Mouse (Mus musculus) liver, embryonic 11.5 days (tissue): ENCODE data around the gene Henmt1. TPM values are rescaled to one million over a fixed set of nuclear protein-coding genes. Genes with fewer than 3 reads are reported as not detected.

Experiments
- ATAC-seq: fragments of 200-750 bp; cut with Nextera tagmentation; replicated peaks from 2 replicates; pipeline ENCODE4 v1.8.0; 2017; ENCODE audit warnings: moderate number of reproducible peaks, mild to moderate bottlenecking, moderate TSS enrichment, moderate library complexity; ENCODE audit not compliant: low FRiP score
- DNase-seq: peaks from one replicate; pipeline ENCODE4 v3.0.0-alpha.2; 2017; ENCODE audit warnings: low spot score
- H3K27ac ChIP-seq: fragments of 300-500 bp; sonication (generic); 2 replicates; pipeline ENCODE4 v1.5.1; 2014; ENCODE audit warnings: mild to moderate bottlenecking, low read depth, low read length, control low read depth
- H3K27me3 ChIP-seq: fragments of 300-500 bp; sonication (generic); replicated peaks from 2 replicates; pipeline ENCODE4 v1.6.1; 2014; ENCODE audit warnings: low read length, mixed read lengths; ENCODE audit not compliant: control insufficient read depth, insufficient read depth
- H3K36me3 ChIP-seq: fragments of 300-500 bp; sonication (generic); 2 replicates; pipeline ENCODE4 v1.6.1; 2014; ENCODE audit warnings: mild to moderate bottlenecking, low read length, moderate library complexity, mixed read lengths; ENCODE audit not compliant: control insufficient read depth, insufficient read depth
- H3K4me1 ChIP-seq: fragments of 300-500 bp; sonication (generic); replicated peaks from 2 replicates; pipeline ENCODE4 v1.6.1; 2014; ENCODE audit warnings: low read length, mixed read lengths; ENCODE audit not compliant: control insufficient read depth, insufficient read depth
- H3K4me2 ChIP-seq: fragments of 300-500 bp; sonication (generic); 2 replicates; pipeline ENCODE4 v1.6.1; 2014; ENCODE audit warnings: mild to moderate bottlenecking, control low read depth, moderate library complexity
- H3K4me3 ChIP-seq: fragments of 300-500 bp; sonication (generic); 2 replicates; pipeline ENCODE4 v1.5.1; 2014; ENCODE audit warnings: low read depth, low read length, control low read depth
- H3K9ac ChIP-seq: fragments of 300-500 bp; sonication (generic); 2 replicates; pipeline ENCODE4 v1.6.1; 2014; ENCODE audit warnings: low read depth, low read length, control low read depth
- H3K9me3 ChIP-seq: fragments of 300-500 bp; sonication (generic); 2 replicates; pipeline ENCODE4 v1.6.1; 2016; ENCODE audit warnings: low read length, inconsistent platforms, mixed read lengths; ENCODE audit not compliant: control insufficient read depth
- WGBS: fragments of 180-500 bp; shearing (Covaris S2); extraction: QIAGEN DNeasy Blood & Tissue Kit; methylation state at CpG from one replicate; pipeline ENCODE4 v1.1.7; 2014; 5-methylcytosine and 5-hydroxymethylcytosine counted together
- polyA plus RNA-seq: library from polyadenylated mRNA; unstranded; fragments of >200 nt; fragmentation: Nextera tagmentation; extraction: Ambion mirVana; gene quantifications from 2 replicates; pipeline ENCODE4 v1.2.1, GENCODE M21; 2014

Henmt1 gene
- polyA plus RNA-seq = 0.29 and 0.30 TPM in 2 replicates

- peak within 1 kb of the TSS; percentile 32 for H3K4me3 ChIP-seq
- no peaks in the 10 kb centered on the region for H3K4me1 ChIP-seq
- H3K4me2 ChIP-seq = peak within 1 kb of the TSS; percentile 66
- H3K27me3 ChIP-seq = no peaks in the 10 kb centered on the region; the same call in none of the 2 replicates
- no peak within 1 kb of the TSS for H3K27ac ChIP-seq
- peak within 1 kb of the TSS; percentile 26; the same call in 1 of the 2 replicates for H3K9ac ChIP-seq
- H3K36me3 ChIP-seq = no peaks in the 10 kb centered on the region
- no peak for DNase-seq
- no peaks in the 10 kb centered on the region for H3K9me3 ChIP-seq
- ATAC-seq = no peak
- 81% methylated on average over 5 of the region's 5 CpGs for WGBS
These were observed at the start of gene Henmt1 for GRCm38 (mm10) chr3:108939573-108939972. Henmt1 (plus strand) TSS chr3:108939873.

DNA sequence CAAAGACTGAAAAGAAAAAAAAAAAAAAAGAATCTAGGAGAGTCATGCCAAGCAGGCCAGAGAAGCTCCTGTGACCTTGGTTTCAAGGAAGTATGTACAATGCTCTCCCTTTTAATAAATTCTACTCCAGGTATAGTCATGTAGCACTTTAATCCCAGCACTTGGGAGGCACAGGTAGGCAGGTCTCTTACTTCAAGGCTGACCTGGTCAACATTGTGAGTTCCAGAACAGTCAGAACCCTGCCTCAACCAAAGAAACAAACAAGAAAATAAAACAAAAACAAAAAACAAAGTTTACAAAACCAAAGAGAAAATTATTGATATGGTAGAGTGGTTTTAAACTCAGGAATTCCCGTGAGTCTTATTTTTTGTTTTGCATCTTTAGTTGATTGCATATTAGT lies 49.8 kb upstream of the Henmt1 start, which contains the start of gene Fndc7:
TSS of gene Fndc7 (minus strand) at position 101 of the 400 bp plus-strand sequence.
- Histone ChIP-seq H3K27me3 (no peaks in the 10 kb centered on the region), H3K4me2 (no peak within 1 kb of the TSS), H3K4me3 (no peak within 1 kb of the TSS), H3K4me1 (peaks cover 8% of the 10 kb centered on the region), H3K36me3 (no peaks in the 10 kb centered on the region), H3K27ac (no peak within 1 kb of the TSS), H3K9ac (no peak within 1 kb of the TSS), H3K9me3 (no peaks in the 10 kb centered on the region)
- DNase-seq (no peak), ATAC-seq (no peak)
- 81% methylated on average over 1 of the region's 1 CpGs for WGBS

- Histone ChIP-seq H3K4me2 (no peak overlapping the region), H3K9ac (no peak overlapping the region), H3K27ac (no peak overlapping the region), H3K36me3 (no peaks in the 10 kb centered on the region), H3K4me1 (no peaks in the 10 kb centered on the region), H3K9me3 (no peaks in the 10 kb centered on the region), H3K4me3 (no peak overlapping the region), H3K27me3 (no peaks in the 10 kb centered on the region)
- DNase-seq (no peak), ATAC-seq (no peak)
- whole genome bisulfite sequencing = 88% methylated on average over 1 of the region's 1 CpGs
These were observed 47.6 kb upstream of the Henmt1 start for GRCm38 (mm10) chr3:108892080-108892479.

- no peak overlapping the region for H3K27ac ChIP-seq
- no peak overlapping the region for H3K9ac ChIP-seq
- no peak for ATAC-seq
- H3K4me1 ChIP-seq = no peaks in the 10 kb centered on the region
- no peak overlapping the region for H3K4me3 ChIP-seq
- WGBS = 57% methylated on average over 4 of the region's 4 CpGs
- no peaks in the 10 kb centered on the region for H3K36me3 ChIP-seq
- DNase-seq = no peak
- H3K4me2 ChIP-seq = no peak overlapping the region
- no peaks in the 10 kb centered on the region for H3K9me3 ChIP-seq
- no peaks in the 10 kb centered on the region for H3K27me3 ChIP-seq
These were observed 46.8 kb upstream of the Henmt1 start for GRCm38 (mm10) chr3:108892914-108893313.

DNA sequence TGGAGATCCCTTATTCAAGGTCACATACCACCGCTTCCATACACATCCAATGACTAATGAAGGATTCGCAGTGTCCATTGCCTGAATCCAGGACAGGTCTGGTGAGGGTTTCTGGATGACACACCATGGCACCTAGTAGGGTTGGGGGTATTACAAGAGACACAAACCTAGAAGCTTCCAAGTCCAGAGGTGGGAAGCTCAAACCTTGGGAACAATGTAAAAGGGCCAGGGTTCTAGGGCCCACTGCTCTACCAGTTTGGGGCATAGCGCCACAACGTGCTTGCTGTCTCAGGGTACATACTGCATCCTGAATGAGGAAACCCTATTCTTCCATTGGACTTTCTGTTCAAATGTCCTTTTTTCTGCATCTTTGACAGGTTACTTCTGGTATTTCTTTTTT lies 41.0 kb upstream of the Henmt1 start:
- Histone ChIP-seq H3K27me3 (no peaks in the 10 kb centered on the region), H3K4me3 (no peak overlapping the region), H3K9ac (no peak overlapping the region), H3K4me2 (no peak overlapping the region), H3K9me3 (no peaks in the 10 kb centered on the region), H3K4me1 (no peaks in the 10 kb centered on the region), H3K36me3 (peaks cover 9% of the 10 kb centered on the region; the same call in 1 of the 2 replicates), H3K27ac (no peak overlapping the region)
- ATAC-seq (no peak), DNase-seq (no peak)
- 95% methylated on average over 4 of the region's 4 CpGs for WGBS

DNA sequence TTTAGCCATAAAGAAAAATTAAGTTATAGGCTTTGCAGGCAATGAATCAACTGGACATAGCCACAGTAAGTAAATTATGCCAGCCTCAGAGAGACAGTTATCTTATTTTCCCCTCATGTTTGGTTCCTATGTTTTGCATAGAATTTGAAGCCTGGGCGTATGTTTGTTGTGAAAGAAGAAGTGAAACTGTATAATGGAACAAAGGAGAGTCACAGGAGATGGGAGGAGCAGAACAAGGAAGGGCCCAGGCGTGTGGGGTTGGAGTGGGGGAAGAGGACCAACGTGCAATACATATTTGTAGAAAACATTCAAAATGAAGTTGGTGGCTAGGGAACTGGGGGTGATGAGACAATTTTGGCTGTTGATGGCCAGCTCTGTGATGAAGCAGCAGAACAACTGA lies 39.5 kb upstream of the Henmt1 start:
- Histone ChIP-seq H3K9ac (no peak overlapping the region), H3K27me3 (no peaks in the 10 kb centered on the region), H3K27ac (no peak overlapping the region), H3K36me3 (peaks cover 23% of the 10 kb centered on the region), H3K9me3 (no peaks in the 10 kb centered on the region), H3K4me3 (no peak overlapping the region), H3K4me1 (no peaks in the 10 kb centered on the region), H3K4me2 (no peak overlapping the region)
- ATAC-seq (no peak), DNase-seq (no peak)
- 79% methylated on average over 3 of the region's 3 CpGs for WGBS

DNA sequence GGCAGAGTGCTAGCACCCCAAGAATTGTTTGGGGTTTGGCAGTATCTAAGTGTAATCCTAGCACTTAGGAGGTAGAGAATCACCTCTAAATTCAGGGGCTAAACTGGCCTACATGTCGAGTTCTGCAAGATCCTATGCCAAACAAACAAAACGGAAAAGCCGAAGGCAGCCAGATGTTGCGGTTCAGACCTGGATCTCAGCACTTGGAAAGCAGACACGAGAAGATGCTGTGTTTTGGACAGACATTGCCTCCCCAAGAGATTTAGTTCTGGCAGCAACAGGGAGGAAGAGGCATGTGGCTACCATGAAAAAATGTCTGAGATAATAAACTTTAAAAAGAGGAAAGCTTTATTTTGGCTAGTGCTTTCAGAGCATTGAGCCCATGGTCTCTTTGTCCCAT lies 39.0 kb upstream of the Henmt1 start:
- Histone ChIP-seq H3K4me1 (no peaks in the 10 kb centered on the region), H3K36me3 (peaks cover 27% of the 10 kb centered on the region), H3K9me3 (no peaks in the 10 kb centered on the region), H3K4me3 (no peak overlapping the region), H3K4me2 (no peak overlapping the region), H3K27ac (no peak overlapping the region), H3K9ac (no peak overlapping the region), H3K27me3 (no peaks in the 10 kb centered on the region)
- no peak for DNase-seq
- no peak for ATAC-seq
- 80% methylated on average over 5 of the region's 5 CpGs for WGBS

DNA sequence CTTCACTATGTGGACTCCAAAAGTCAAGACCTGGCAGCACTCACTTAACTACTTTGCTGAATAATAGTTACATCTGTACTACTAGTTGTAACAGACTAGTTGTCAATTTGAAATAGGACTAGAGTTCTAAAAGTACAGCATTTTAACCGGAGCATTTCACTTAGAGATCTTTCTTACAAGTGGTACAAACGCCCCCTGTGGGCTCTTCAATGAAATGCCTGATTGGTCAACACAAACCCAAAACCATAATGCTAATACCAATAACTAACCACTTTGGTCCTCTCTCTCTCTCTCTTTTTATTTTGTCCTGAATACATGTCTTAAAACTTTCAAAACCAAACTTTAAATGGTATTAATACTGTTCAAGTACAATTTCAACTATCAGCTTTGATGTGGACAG lies 37.6 kb upstream of the Henmt1 start:
- Histone ChIP-seq H3K9ac (no peak overlapping the region), H3K4me2 (no peak overlapping the region), H3K4me3 (no peak overlapping the region), H3K27me3 (no peaks in the 10 kb centered on the region), H3K27ac (no peak overlapping the region), H3K9me3 (no peaks in the 10 kb centered on the region), H3K4me1 (no peaks in the 10 kb centered on the region), H3K36me3 (peaks cover 31% of the 10 kb centered on the region)
- WGBS = 54% methylated on average over 2 of the region's 2 CpGs
- ATAC-seq (no peak), DNase-seq (no peak)

GRCm38 (mm10) chr3:108902934-108903333 lies 36.7 kb upstream of the Henmt1 start:
- H3K4me1 ChIP-seq = no peaks in the 10 kb centered on the region
- ATAC-seq (peak; percentile 60), DNase-seq (no peak)
- no peaks in the 10 kb centered on the region for H3K27me3 ChIP-seq
- H3K9me3 ChIP-seq = no peaks in the 10 kb centered on the region
- peaks cover 32% of the 10 kb centered on the region for H3K36me3 ChIP-seq
- no peak overlapping the region for H3K9ac ChIP-seq
- H3K4me2 ChIP-seq = no peak overlapping the region
- no peak overlapping the region for H3K27ac ChIP-seq
- no peak overlapping the region for H3K4me3 ChIP-seq
- 88% methylated on average over 6 of the region's 6 CpGs for WGBS
